Comparison of ENCODE assay signal across 23 mouse cellular contexts in genomic region chr10:86488544-86488943, GRCm38 (mm10). TPM values are rescaled to one million over a fixed set of nuclear protein-coding genes. Genes with fewer than 3 reads are reported as not detected.
DNase-seq lines count a peak whose midpoint lies in the region; ATAC-seq and TF ChIP-seq lines count a peak whose summit lies in the region.
"Had no signal": no experiment of that assay in that cellular context is flagged by ENCODE, and none has a peak within 500 bp of the region (broad histone marks: within the 10 kb centered on the region; RNA-seq: fewer than 3 reads in every experiment).

No protein-coding gene starts in this region.

- peaks cover 46% of the 10 kb centered on the region for H3K79me2 ChIP-seq in CH12.LX (replicated peaks; ENCODE audit: control insufficient read depth, extremely low read depth, insufficient read depth, poor library complexity, severe bottlenecking)

- TF ChIP-seq POLR2A in CH12.LX (IDR thresholded peaks at IDR 0.05; ENCODE audit: low read depth, low read length): 0 out of 2 replicates have a peak, but pooled peaks have one; percentile 4

- TF ChIP-seq CTCF in CH12.LX (conservative IDR thresholded peaks at IDR 0.05 in 1 of 2, IDR thresholded peaks at IDR 0.05 in 1 of 2; ENCODE audit: low read depth in 2 of 2, low read length in 2 of 2): no peak

- in situ Hi-C loops in CH12.LX (cut with MboI; ENCODE audit: low pct_ligation_motif_present, low pct_unique_long_range_greater_than_20kb, low sequenced_read_pairs): no loop called here

- peaks cover 29% of the 10 kb centered on the region for H3K4me1 ChIP-seq in hindbrain, embryonic 14.5 days (replicated peaks; ENCODE audit: control insufficient read depth, insufficient read depth, low read length)
- peaks cover 22% of the 10 kb centered on the region for H3K4me1 ChIP-seq in hindbrain, embryonic 10.5 days (replicated peaks)
- peaks cover 16% of the 10 kb centered on the region for H3K4me1 ChIP-seq in midbrain, embryonic 14.5 days (ENCODE audit: control insufficient read depth, insufficient read depth, low read length)
- peaks cover 25% of the 10 kb centered on the region for H3K4me1 ChIP-seq in midbrain, embryonic 10.5 days
- H3K4me1 ChIP-seq in CH12.LX (ENCODE audit: control insufficient read depth in 1 of 2, insufficient read depth in 2 of 2): peaks cover 22 to 80% of the 10 kb centered on the region in 2 experiments

- no peak overlapping the region for H3K4me3 ChIP-seq in hindbrain, embryonic 14.5 days (replicated peaks; ENCODE audit: low read length)
- no peak overlapping the region for H3K4me3 ChIP-seq in hindbrain, embryonic 10.5 days
- no peak overlapping the region for H3K4me3 ChIP-seq in midbrain, embryonic 14.5 days (replicated peaks; ENCODE audit: low read depth, low read length)
- no peak overlapping the region for H3K4me3 ChIP-seq in midbrain, embryonic 10.5 days
- no peak overlapping the region for H3K4me3 ChIP-seq in CH12.LX (replicated peaks in 1 of 3; ENCODE audit: low read depth in 2 of 3, low read length in 2 of 3, poor library complexity in 1 of 3)
- H3K4me3 ChIP-seq: forebrain, embryonic 10.5 days; forebrain, embryonic 13.5 days; heart, embryonic 13.5 days had no signal

- H3K4me2 ChIP-seq in hindbrain, embryonic 14.5 days (replicated peaks): peak overlapping the region; percentile 71
- H3K4me2 ChIP-seq in midbrain, embryonic 14.5 days (ENCODE audit: low read length): peak overlapping the region; percentile 58; the same call in 1 of the 2 replicates
- H3K4me2 ChIP-seq in CH12.LX (ENCODE audit: insufficient read depth, low read depth, poor library complexity, severe bottlenecking): peak overlapping the region; percentile 96
- H3K4me2 ChIP-seq: forebrain, embryonic 13.5 days; heart, embryonic 13.5 days had no signal

- no peak overlapping the region for H3K9ac ChIP-seq in hindbrain, embryonic 14.5 days
- no peak overlapping the region for H3K9ac ChIP-seq in midbrain, embryonic 14.5 days (replicated peaks; ENCODE audit: low read length)
- peak overlapping the region; percentile 81 for H3K9ac ChIP-seq in CH12.LX (ENCODE audit: insufficient read depth, low read depth)
- H3K9ac ChIP-seq: forebrain, embryonic 13.5 days; heart, embryonic 13.5 days had no signal

- no peak; the same call in 1 of the 2 replicates for TF ChIP-seq RAD21 in CH12.LX (IDR thresholded peaks at IDR 0.05; ENCODE audit: low read depth, low read length)

- dilution Hi-C loops in CH12.LX (cut with MboI; ENCODE audit: extremely low pct_ligation_motif_present, extremely low pct_unique_long_range_greater_than_20kb, low sequenced_read_pairs): no loop called here

- 88% methylated on average over 5 of the region's 5 CpGs for WGBS in hindbrain, embryonic 14.5 days
- WGBS in hindbrain, embryonic 10.5 days: 84% methylated on average over 5 of the region's 5 CpGs
- WGBS in midbrain, embryonic 14.5 days: 93% methylated on average over 5 of the region's 5 CpGs
- 86% methylated on average over 5 of the region's 5 CpGs for WGBS in midbrain, embryonic 10.5 days

- no peak overlapping the region for H3K27ac ChIP-seq in hindbrain, embryonic 14.5 days
- H3K27ac ChIP-seq in hindbrain, embryonic 10.5 days: no peak overlapping the region
- no peak overlapping the region for H3K27ac ChIP-seq in midbrain, embryonic 14.5 days (replicated peaks; ENCODE audit: low read depth, low read length)
- no peak overlapping the region for H3K27ac ChIP-seq in midbrain, embryonic 10.5 days (replicated peaks)
- peak overlapping the region; percentile 98 for H3K27ac ChIP-seq in CH12.LX (ENCODE audit: insufficient read depth, low read depth)
- H3K27ac ChIP-seq: forebrain, embryonic 10.5 days; forebrain, embryonic 13.5 days; heart, embryonic 13.5 days had no signal

- TF ChIP-seq EP300 in CH12.LX (IDR thresholded peaks at IDR 0.05; ENCODE audit: low read length): peak; percentile 74; the same call in 1 of the 2 replicates

- H3K9me3 ChIP-seq in hindbrain, embryonic 14.5 days (ENCODE audit: control insufficient read depth, low read length): no peaks in the 10 kb centered on the region
- H3K9me3 ChIP-seq in hindbrain, embryonic 10.5 days: no peaks in the 10 kb centered on the region
- H3K9me3 ChIP-seq in midbrain, embryonic 14.5 days (ENCODE audit: control insufficient read depth, low read length): no peaks in the 10 kb centered on the region
- H3K9me3 ChIP-seq in midbrain, embryonic 10.5 days (replicated peaks): no peaks in the 10 kb centered on the region
- H3K9me3 ChIP-seq in CH12.LX (replicated peaks; ENCODE audit: low read length): no peaks in the 10 kb centered on the region
- H3K9me3 ChIP-seq: forebrain, embryonic 10.5 days; forebrain, embryonic 13.5 days; G1E; heart, embryonic 13.5 days had no signal

- no peak for ATAC-seq in hindbrain, embryonic 14.5 days (ENCODE audit: low FRiP score)
- ATAC-seq in midbrain, embryonic 14.5 days (ENCODE audit: low FRiP score, low TSS enrichment): no peak
- ATAC-seq: forebrain, embryonic 13.5 days; forebrain, embryonic 16.5 days; inflammation-experienced regulatory T-cells, adult 6 months; intestine, embryonic 16.5 days; Patski had no signal

- no peaks in the 10 kb centered on the region for H3K36me3 ChIP-seq in hindbrain, embryonic 14.5 days (replicated peaks; ENCODE audit: control insufficient read depth, insufficient read depth)
- H3K36me3 ChIP-seq in hindbrain, embryonic 10.5 days: no peaks in the 10 kb centered on the region
- H3K36me3 ChIP-seq in midbrain, embryonic 14.5 days (ENCODE audit: control insufficient read depth, insufficient read depth, low read length): no peaks in the 10 kb centered on the region
- H3K36me3 ChIP-seq in midbrain, embryonic 10.5 days: no peaks in the 10 kb centered on the region
- H3K36me3 ChIP-seq in CH12.LX (replicated peaks in 1 of 2; ENCODE audit: control insufficient read depth in 1 of 2, insufficient read depth in 1 of 2, low read length in 1 of 2): peaks cover 3 to 58% of the 10 kb centered on the region in 2 experiments
- H3K36me3 ChIP-seq: forebrain, embryonic 10.5 days; G1E; heart, embryonic 13.5 days had no signal

- peak; percentile 64 for DNase-seq in heart, adult 11 months
- no peak for DNase-seq in heart, postnatal 4 days
- DNase-seq in hindbrain, embryonic 14.5 days (ENCODE audit: low spot score): no peak
- no peak for DNase-seq in hindbrain, embryonic 10.5 days (ENCODE audit: low spot score)
- DNase-seq in midbrain, embryonic 14.5 days: no peak
- DNase-seq in midbrain, embryonic 10.5 days (ENCODE audit: low spot score): no peak
- DNase-seq in CH12.LX (ENCODE audit: extremely low read depth): no peak
- DNase-seq: adrenal gland, postnatal 10 days; adrenal gland, postnatal 36 days; cerebellum, adult 18-20 months; cerebellum, adult 9-10 months; cerebellum, postnatal 14 days; gastrocnemius, postnatal 10 days; gastrocnemius, postnatal 36 days; heart, postnatal 14 days had no signal

- H3K27me3 ChIP-seq in hindbrain, embryonic 14.5 days (ENCODE audit: control insufficient read depth, insufficient read depth, low read length): no peaks in the 10 kb centered on the region
- no peaks in the 10 kb centered on the region for H3K27me3 ChIP-seq in hindbrain, embryonic 10.5 days (ENCODE audit: insufficient read depth, poor library complexity, severe bottlenecking)
- no peaks in the 10 kb centered on the region for H3K27me3 ChIP-seq in midbrain, embryonic 14.5 days (ENCODE audit: control insufficient read depth, insufficient read depth, low read length)
- H3K27me3 ChIP-seq in midbrain, embryonic 10.5 days (ENCODE audit: low read depth, poor library complexity, severe bottlenecking): no peaks in the 10 kb centered on the region
- no peaks in the 10 kb centered on the region for H3K27me3 ChIP-seq in CH12.LX (replicated peaks)
- H3K27me3 ChIP-seq: forebrain, embryonic 13.5 days; heart, embryonic 13.5 days; Patski had no signal

TF ChIP-seq in CH12.LX, 34 proteins besides CTCF, POLR2A, EP300 and RAD21 (continues in another document):
- TF ChIP-seq CHD1 (IDR thresholded peaks at IDR 0.05; ENCODE audit: low read depth, low read length): 0 out of 2 replicates have a peak, but pooled peaks have one; percentile 52
- no peak for TF ChIP-seq ZNF384 (IDR thresholded peaks at IDR 0.05; ENCODE audit: low read depth, low read length)
- no peak for TF ChIP-seq USF2 (conservative IDR thresholded peaks at IDR 0.05; ENCODE audit: low read depth, low read length)
- TF ChIP-seq ZKSCAN1 (IDR thresholded peaks at IDR 0.05; ENCODE audit: borderline replicate concordance, low read depth, low read length): no peak
- TF ChIP-seq RCOR1 (conservative IDR thresholded peaks at IDR 0.05; ENCODE audit: low read depth, low read length): peak; percentile 54; the same call in 1 of the 2 replicates
- TF ChIP-seq HCFC1 (IDR thresholded peaks at IDR 0.05; ENCODE audit: low read depth, low read length): no peak
- no peak for TF ChIP-seq JUN (IDR thresholded peaks at IDR 0.05; ENCODE audit: insufficient read depth, low read depth, low read length)
- TF ChIP-seq MAX (IDR thresholded peaks at IDR 0.05; ENCODE audit: low read length): no peak
- 0 out of 2 replicates have a peak, but pooled peaks have one; percentile 17 for TF ChIP-seq TBP (conservative IDR thresholded peaks at IDR 0.05; ENCODE audit: low read depth, low read length)
- peak; percentile 69; the same call in 1 of the 2 replicates for TF ChIP-seq TCF12 (IDR thresholded peaks at IDR 0.05; ENCODE audit: low read depth, low read length)
- peak; percentile 34; the same call in 1 of the 2 replicates for TF ChIP-seq POLR2AphosphoS2 (IDR thresholded peaks at IDR 0.05; ENCODE audit: low read depth, low read length)
- TF ChIP-seq MXI1 (IDR thresholded peaks at IDR 0.05; ENCODE audit: low read depth, low read length): peak; percentile 62
- peak; percentile 88 for TF ChIP-seq ETS1 (conservative IDR thresholded peaks at IDR 0.05; ENCODE audit: low read depth, low read length)
- TF ChIP-seq SMC3 (IDR thresholded peaks at IDR 0.05; ENCODE audit: low read depth, low read length): no peak
- TF ChIP-seq MEF2A (IDR thresholded peaks at IDR 0.05; ENCODE audit: borderline replicate concordance, low read depth, low read length): peak; percentile 56
- no peak for TF ChIP-seq JUND (conservative IDR thresholded peaks at IDR 0.05; ENCODE audit: low read depth, low read length)
- TF ChIP-seq PAX5 (IDR thresholded peaks at IDR 0.05; ENCODE audit: low read length): no peak
- TF ChIP-seq E2F4 (IDR thresholded peaks at IDR 0.05; ENCODE audit: insufficient replicate concordance, low read depth, low read length): no peak

RNA-seq across cellular contexts. Expression of gene Syn3, which starts 10.2 kb away (rescaled TPM):
- total RNA-seq in heart, postnatal 4 days (2021): under 1 TPM; 0.38 to 0.60 TPM
- polyA plus RNA-seq in hindbrain, embryonic 14.5 days (2014; fragmentation: Nextera tagmentation; extraction: Ambion mirVana): 33.1 and 33.6 TPM in 2 replicates
- polyA plus RNA-seq in hindbrain, embryonic 10.5 days (2016; fragmentation: Nextera tagmentation; extraction: Ambion mirVana): 3.2 and 3.9 TPM in 2 replicates
- 24.3 and 25.6 TPM in 2 replicates for polyA plus RNA-seq in midbrain, embryonic 14.5 days (2014; fragmentation: Nextera tagmentation; extraction: Ambion mirVana)
- 3.0 and 5.3 TPM in 2 replicates for polyA plus RNA-seq in midbrain, embryonic 10.5 days (2016; fragmentation: Nextera tagmentation; extraction: Ambion mirVana)
- 3.7 and 8.9 TPM in 2 replicates for total RNA-seq in CH12.LX (2012; rRNA removed)
- 2.6 and 2.8 TPM in 2 replicates for total RNA-seq in CH12.LX (2014; rRNA removed)
- 5.6 and 5.9 TPM in 2 replicates for polyA plus RNA-seq in CH12.LX (2012; ENCODE audit: insufficient read length, low read depth)
- polyA plus RNA-seq: G1E; inflammation-experienced regulatory T-cells, adult 6 months had no signal
